Mouse (Mus musculus) myocyte (in vitro differentiated cells): ENCODE results near the gene Sntb2. TPM values are rescaled to one million over a fixed set of nuclear protein-coding genes. Genes with fewer than 3 reads are reported as not detected.

ENCODE experiments used
- H3K27me3 ChIP-seq: one replicate; pipeline ENCODE4 v1.6.1; 2011; ENCODE audit not compliant: control insufficient read depth, insufficient read depth, insufficient read length
- H3K36me3 ChIP-seq: one replicate; pipeline ENCODE4 v1.6.1; 2011; ENCODE audit not compliant: control insufficient read depth, insufficient read depth
- H3K4me2 ChIP-seq: one replicate; pipeline ENCODE4 v1.6.1; 2011; ENCODE audit warnings: low read depth, control low read depth
- H3K4me3 ChIP-seq: one replicate; pipeline ENCODE4 v1.5.1; 2011; ENCODE audit warnings: mild to moderate bottlenecking, control low read depth, moderate library complexity
- H3K79me2 ChIP-seq: one replicate; pipeline ENCODE4 v1.6.1; 2011; ENCODE audit not compliant: control insufficient read depth, insufficient read depth
- H3ac ChIP-seq: one replicate; pipeline ENCODE4 v1.6.1; 2011; ENCODE audit not compliant: control insufficient read depth, insufficient read length
- CEBPB ChIP-seq: IDR thresholded peaks from 2 replicates; pipeline ENCODE4 v1.6.1; 2011; ENCODE audit warnings: mild to moderate bottlenecking, moderate library complexity; ENCODE audit not compliant: poor library complexity, insufficient read depth, severe bottlenecking
- E2F4 ChIP-seq: IDR thresholded peaks from one replicate; pipeline ENCODE4 v1.6.1; 2011; ENCODE audit warnings: mild to moderate bottlenecking, control low read depth, moderate library complexity; ENCODE audit not compliant: insufficient read depth
- MAX ChIP-seq: IDR thresholded peaks from one replicate; pipeline ENCODE4 v1.6.1; 2011; ENCODE audit warnings: low read depth, mild to moderate bottlenecking, control low read depth
- MYOD1 ChIP-seq, 3 experiments: IDR thresholded peaks; one replicate each; pipeline ENCODE4 v1.6.1; 2011; ENCODE audit warnings: control low read depth in 2 of 3, low read depth in 2 of 3, mild to moderate bottlenecking in 2 of 3, moderate library complexity in 1 of 3; ENCODE audit not compliant: insufficient read length in 2 of 3, control insufficient read depth in 1 of 3
- MYOG ChIP-seq, 3 experiments: IDR thresholded peaks; one replicate each; pipeline ENCODE4 v1.6.1; 2011; ENCODE audit warnings: control low read depth in 2 of 3, low read depth in 2 of 3, mild to moderate bottlenecking in 2 of 3; ENCODE audit not compliant: insufficient read length in 2 of 3, control insufficient read depth in 1 of 3, insufficient read depth in 1 of 3
- POLR2A ChIP-seq: IDR thresholded peaks from one replicate; pipeline ENCODE4 v1.6.1; 2011; ENCODE audit warnings: low read depth, mild to moderate bottlenecking, control low read depth, moderate library complexity; ENCODE audit not compliant: insufficient read length
- POLR2AphosphoS2 ChIP-seq: IDR thresholded peaks from one replicate; pipeline ENCODE4 v1.6.1; 2011; ENCODE audit warnings: low read depth, control low read depth; ENCODE audit not compliant: insufficient read length
- REST ChIP-seq: IDR thresholded peaks from one replicate; pipeline ENCODE4 v1.6.1; 2011; ENCODE audit warnings: mild to moderate bottlenecking, control low read depth, moderate library complexity; ENCODE audit not compliant: insufficient read depth, insufficient read length
- SRF ChIP-seq: IDR thresholded peaks from one replicate; pipeline ENCODE4 v1.6.1; 2011; ENCODE audit warnings: low read depth; ENCODE audit not compliant: control insufficient read depth, insufficient read length
- TCF12 ChIP-seq: IDR thresholded peaks from one replicate; pipeline ENCODE4 v1.6.1; 2011; ENCODE audit warnings: mild to moderate bottlenecking, control low read depth; ENCODE audit not compliant: poor library complexity, insufficient read depth, severe bottlenecking
- TCF3 ChIP-seq: IDR thresholded peaks from one replicate; pipeline ENCODE4 v1.6.1; 2011; ENCODE audit warnings: low read depth, control low read depth; ENCODE audit not compliant: insufficient read length
- USF1 ChIP-seq: IDR thresholded peaks from one replicate; pipeline ENCODE4 v1.6.1; 2011; ENCODE audit warnings: low read depth, mild to moderate bottlenecking, control low read depth, moderate library complexity
- polyA plus RNA-seq: library from polyadenylated mRNA; unstranded; fragments of >200 nt; fragmentation: generic; extraction: Trizol; gene quantifications from one replicate; pipeline ENCODE4 v1.2.1, GENCODE M21; 2012; ENCODE audit warnings: missing spikeins

Sntb2 gene
- polyA plus RNA-seq, 1 experiment = 5.6 TPM

- H3K4me3 ChIP-seq = no peak overlapping the region
- H3K27me3 ChIP-seq = no peaks in the 10 kb centered on the region
- no peak overlapping the region for H3K4me2 ChIP-seq
- no peak for TF ChIP-seq TCF12
- no peak for TF ChIP-seq SRF
- TF ChIP-seq REST = no peak
- no peak for TF ChIP-seq MYOD1 (IDR thresholded peaks at IDR 0.05; ENCODE audit: control insufficient read depth in 1 of 3, insufficient read length in 2 of 3, low read depth in 2 of 3)
- no peak for TF ChIP-seq POLR2A
- no peak for TF ChIP-seq TCF3
- TF ChIP-seq USF1 = no peak
- no peak for TF ChIP-seq MAX
- no peak for TF ChIP-seq CEBPB
- TF ChIP-seq POLR2AphosphoS2 = no peak
- TF ChIP-seq MYOG (IDR thresholded peaks at IDR 0.05; ENCODE audit: control insufficient read depth in 1 of 3, insufficient read depth in 1 of 3, insufficient read length in 2 of 3, low read depth in 2 of 3) = no peak
- TF ChIP-seq E2F4 = no peak
- H3K36me3 ChIP-seq = peaks cover 42% of the 10 kb centered on the region
- H3ac ChIP-seq = no peak overlapping the region
- H3K79me2 ChIP-seq = no peaks in the 10 kb centered on the region
Measured at GRCm38 (mm10) chr8:106908291-106908690, 27.3 kb upstream of the Sntb2 start.

- Histone ChIP-seq H3K4me3 (no peak overlapping the region), H3K27me3 (no peaks in the 10 kb centered on the region), H3K36me3 (peaks cover 45% of the 10 kb centered on the region), H3ac (no peak overlapping the region), H3K4me2 (no peak overlapping the region), H3K79me2 (no peaks in the 10 kb centered on the region)
- TF ChIP-seq MYOD1 (IDR thresholded peaks at IDR 0.05; ENCODE audit: control insufficient read depth in 1 of 3, insufficient read length in 2 of 3, low read depth in 2 of 3) (no peak), TCF12 (no peak), MYOG (IDR thresholded peaks at IDR 0.05; ENCODE audit: control insufficient read depth in 1 of 3, insufficient read depth in 1 of 3, insufficient read length in 2 of 3, low read depth in 2 of 3) (no peak), CEBPB (no peak), POLR2A (no peak), SRF (no peak), E2F4 (no peak), TCF3 (no peak), USF1 (no peak), POLR2AphosphoS2 (no peak), REST (no peak), MAX (no peak)
Measured at GRCm38 (mm10) chr8:106913631-106914030, 21.9 kb upstream of the Sntb2 start.

- Histone ChIP-seq H3K36me3 (peaks cover 60% of the 10 kb centered on the region), H3K27me3 (no peaks in the 10 kb centered on the region), H3K4me2 (no peak overlapping the region), H3ac (no peak overlapping the region), H3K79me2 (no peaks in the 10 kb centered on the region), H3K4me3 (no peak overlapping the region)
- no peak for TF ChIP-seq TCF12
- peak in 1 of 3 experiments; percentile 14 for TF ChIP-seq MYOG (IDR thresholded peaks at IDR 0.05; ENCODE audit: control insufficient read depth in 1 of 3, insufficient read depth in 1 of 3, insufficient read length in 2 of 3, low read depth in 2 of 3)
- peak in 1 of 3 experiments; percentile 12 for TF ChIP-seq MYOD1 (IDR thresholded peaks at IDR 0.05; ENCODE audit: control insufficient read depth in 1 of 3, insufficient read length in 2 of 3, low read depth in 2 of 3)
- TF ChIP-seq E2F4 = no peak
- TF ChIP-seq POLR2A = no peak
Measured at GRCm38 (mm10) chr8:106919721-106920394, 15.7 kb upstream of the Sntb2 start.

GRCm38 (mm10) chr8:106920395-106920741, 15.2 kb upstream of the Sntb2 start:
- Histone ChIP-seq H3K27me3 (no peaks in the 10 kb centered on the region), H3K36me3 (peaks cover 55% of the 10 kb centered on the region), H3K4me2 (no peak overlapping the region), H3K79me2 (no peaks in the 10 kb centered on the region), H3K4me3 (no peak overlapping the region), H3ac (no peak overlapping the region)
- TF ChIP-seq SRF (no peak), REST (no peak), USF1 (no peak)

GRCm38 (mm10) chr8:106924057-106924456, 11.5 kb upstream of the Sntb2 start:
- no peak for TF ChIP-seq TCF12
- H3K4me2 ChIP-seq = no peak overlapping the region
- H3K79me2 ChIP-seq = no peaks in the 10 kb centered on the region
- no peak overlapping the region for H3ac ChIP-seq
- no peaks in the 10 kb centered on the region for H3K27me3 ChIP-seq
- no peak overlapping the region for H3K4me3 ChIP-seq
- H3K36me3 ChIP-seq = peaks cover 23% of the 10 kb centered on the region
